Mouse (Mus musculus) inflammation-experienced regulatory T-cells (primary cell): ENCODE data around the gene Gm12253. TPM values are rescaled to one million over a fixed set of nuclear protein-coding genes. Genes with fewer than 3 reads are reported as not detected.

ENCODE experiments used
- polyA plus RNA-seq, 2 experiments: library from polyadenylated mRNA; unstranded; fragments of 100-300 nt; shearing (Covaris generic); gene quantifications; one replicate each; pipeline ENCODE4 v1.2.1; 2017

The Gm12253 gene
- polyA plus RNA-seq: 1 to 10 TPM in 1 of 2 experiments, under 1 TPM in 1; 0.42 to 1.0 TPM

DNA sequence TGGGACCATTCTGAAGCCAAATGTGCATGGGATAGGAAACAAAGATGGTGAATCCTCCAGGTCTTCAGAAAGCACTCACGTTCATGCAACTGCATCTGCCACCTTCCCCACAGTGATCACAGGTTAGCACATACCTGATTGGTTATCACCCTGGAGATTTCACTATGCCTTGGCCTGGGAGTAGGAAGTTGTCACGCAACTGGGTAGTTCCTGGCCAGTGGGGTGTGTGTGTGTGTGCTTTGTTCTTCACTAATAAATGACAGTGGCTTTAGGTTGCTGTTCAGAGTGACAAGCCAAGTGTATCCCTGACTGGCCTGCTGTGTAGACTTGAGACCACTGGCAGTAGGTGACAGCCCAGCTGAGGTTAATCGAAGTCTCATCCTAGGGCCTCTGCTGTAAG lies at the start of gene Gm12253:
Gene Gm12253, plus strand, starts transcription at position 301 of the 400 bp plus-strand sequence.

DNA sequence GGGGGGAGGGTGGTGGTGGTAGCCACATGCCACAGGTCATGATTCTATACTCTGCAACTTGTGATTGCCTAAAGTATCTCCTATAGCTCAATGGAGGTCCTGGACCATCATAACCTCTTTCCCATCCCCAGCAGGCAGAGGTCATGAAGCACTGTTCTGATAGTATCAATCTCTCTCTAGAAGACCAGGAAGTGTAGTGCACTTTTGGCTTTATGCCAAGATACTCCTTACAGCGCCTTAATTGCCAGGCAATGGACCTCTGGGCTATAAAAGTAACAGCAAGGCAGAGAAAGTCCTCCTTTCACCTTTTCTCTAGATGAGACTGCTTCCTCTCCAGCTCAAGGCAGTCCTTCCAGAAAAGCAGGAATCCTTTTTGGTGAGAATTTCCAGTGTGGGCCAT lies 11.5 kb upstream of the Gm12253 start, which contains the start of gene 1810065E05Rik:
Gene 1810065E05Rik, plus strand, starts transcription at position 297 of the 400 bp plus-strand sequence.

DNA sequence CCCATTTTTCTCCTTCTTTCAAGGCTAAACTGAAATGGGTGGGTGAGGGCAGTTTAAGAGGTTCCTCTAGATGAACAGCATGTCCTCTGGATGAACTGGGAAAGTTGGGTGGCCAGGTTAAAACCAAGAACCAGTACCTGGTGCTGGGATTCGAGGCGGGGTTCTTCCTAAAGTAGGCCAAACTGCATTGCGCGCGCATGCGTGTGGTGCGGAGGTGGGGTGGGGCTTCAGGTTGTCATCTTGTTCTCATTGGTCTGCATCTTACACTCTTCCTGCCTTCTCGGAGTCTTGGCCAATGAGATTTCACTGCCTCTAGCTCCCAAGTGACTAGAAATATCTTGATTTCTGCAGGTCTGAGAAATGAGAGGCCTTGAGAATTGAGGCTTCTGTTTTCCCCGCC lies 20.4 kb downstream of the Gm12253 start, which contains the start of gene Lypd9:
Gene Lypd9, minus strand, starts transcription at position 165 of the 400 bp plus-strand sequence.

DNA sequence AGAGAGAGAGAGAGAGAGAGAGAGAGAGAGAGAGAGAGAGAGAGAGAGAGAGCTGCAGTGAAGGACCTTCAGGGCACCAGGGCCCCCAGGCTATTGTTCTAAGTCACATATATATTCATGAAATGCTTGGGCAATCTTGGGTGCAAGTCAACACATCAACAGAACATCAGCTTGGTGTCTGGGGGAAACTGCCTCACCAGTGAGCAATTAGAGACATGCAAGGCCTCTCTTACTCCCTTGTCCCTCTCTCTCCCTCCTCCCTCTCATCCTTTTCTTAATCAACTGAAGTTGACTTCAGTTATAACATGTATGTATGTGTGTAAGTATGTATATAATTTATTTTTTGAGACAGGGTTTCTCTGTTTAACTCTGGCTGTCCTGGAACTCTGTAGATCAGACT lies 29.8 kb downstream of the Gm12253 start, which contains the start of gene Olfr30:
Gene Olfr30, minus strand, starts transcription at position 101 of the 400 bp plus-strand sequence.

Other genes starting within 250 kb of the Gm12253 start
- gene Igtp, start 233.0 kb upstream of the Gm12253 start, polyA plus RNA-seq: 100 to 1,000 TPM; 321 to 381 TPM
- gene Irgm2, start 232.9 kb upstream of the Gm12253 start, polyA plus RNA-seq: 10 to 100 TPM; 48.7 to 53.3 TPM
- gene 4930438A08Rik, start 157.8 kb upstream of the Gm12253 start, polyA plus RNA-seq: not detected
- gene Zfp692, start 125.5 kb upstream of the Gm12253 start, polyA plus RNA-seq: 10 to 100 TPM; 40.4 to 60.4 TPM
- 10 to 100 TPM; 43.4 to 43.9 TPM for gene Zfp672, start 102.2 kb upstream of the Gm12253 start, polyA plus RNA-seq
- gene Sh3bp5l, start 101.8 kb upstream of the Gm12253 start, polyA plus RNA-seq: 10 to 100 TPM; 19.0 to 36.8 TPM
- gene Lypd8, start 53.5 kb upstream of the Gm12253 start, polyA plus RNA-seq: 1 to 10 TPM in 1 of 2 experiments, under 1 TPM in 1; 0.17 to 2.9 TPM
- under 1 TPM in 1 of 2 experiments, not detected in 1; 0.61 TPM for gene 1810065E05Rik, start 11.4 kb upstream of the Gm12253 start, polyA plus RNA-seq
- gene Lypd9, start 20.4 kb downstream of the Gm12253 start, polyA plus RNA-seq: not detected
- gene Olfr30, start 29.7 kb downstream of the Gm12253 start, polyA plus RNA-seq: under 1 TPM in 1 of 2 experiments, not detected in 1; 0.11 TPM
- gene Olfr332, start 60.0 kb downstream of the Gm12253 start, polyA plus RNA-seq: under 1 TPM in 1 of 2 experiments, not detected in 1; 0.72 TPM
- under 1 TPM in 1 of 2 experiments, not detected in 1; 0.67 TPM for gene Olfr331, start 70.0 kb downstream of the Gm12253 start, polyA plus RNA-seq
- gene Olfr330, start 102.3 kb downstream of the Gm12253 start, polyA plus RNA-seq: 1 to 10 TPM in 1 of 2 experiments, not detected in 1; 3.3 TPM
- not detected for gene Olfr329-ps, start 113.9 kb downstream of the Gm12253 start, polyA plus RNA-seq
- gene Olfr328, start 123.1 kb downstream of the Gm12253 start, polyA plus RNA-seq: 1 to 10 TPM in 1 of 2 experiments, not detected in 1; 1.3 TPM
- under 1 TPM; 0.24 to 0.29 TPM for gene Olfr224, start 138.0 kb downstream of the Gm12253 start, polyA plus RNA-seq
- not detected for gene Olfr325, start 145.2 kb downstream of the Gm12253 start, polyA plus RNA-seq
- not detected for gene Olfr324, start 162.6 kb downstream of the Gm12253 start, polyA plus RNA-seq
- gene 2210407C18Rik, start 183.5 kb downstream of the Gm12253 start, polyA plus RNA-seq: under 1 TPM in 1 of 2 experiments, not detected in 1; 0.66 TPM
- gene Olfr323, start 197.9 kb downstream of the Gm12253 start, polyA plus RNA-seq: not detected
- under 1 TPM; 0.07 to 0.29 TPM for gene Trim58, start 207.9 kb downstream of the Gm12253 start, polyA plus RNA-seq
- gene Olfr322, start 226.2 kb downstream of the Gm12253 start, polyA plus RNA-seq: not detected
- under 1 TPM in 1 of 2 experiments, not detected in 1; 0.48 TPM for gene Olfr320, start 248.5 kb downstream of the Gm12253 start, polyA plus RNA-seq